Mouse (Mus musculus): ENCODE measurements around the gene Gm960.
"Not testable (repeated sequence)": the region's sequence is repeated elsewhere in the genome, so short reads cannot be mapped to it uniquely, and the experiment has no call there.

DNA sequence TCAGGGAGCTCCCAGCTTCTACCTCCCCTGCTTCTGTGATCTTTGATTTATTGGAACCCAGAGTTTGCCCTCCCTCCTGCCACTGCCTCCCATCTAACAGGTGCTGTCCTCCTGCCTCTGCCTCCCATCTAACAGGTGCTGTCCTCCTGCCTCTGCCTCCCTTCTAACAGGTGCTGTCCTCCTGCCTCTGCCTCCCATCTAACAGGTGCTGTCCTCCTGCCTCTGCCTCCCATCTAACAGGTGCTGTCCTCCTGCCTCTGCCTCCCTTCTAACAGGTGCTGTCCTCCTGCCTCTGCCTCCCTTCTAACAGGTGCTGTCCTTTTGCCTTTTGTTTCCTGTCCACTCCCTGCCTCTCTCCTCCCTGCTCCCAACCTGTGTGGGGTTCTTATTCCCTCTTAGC, 111.7 kb downstream of the Gm960 start:
- not testable (repeated sequence) for TF ChIP-seq CTCF (IDR thresholded peaks at IDR 0.05; ENCODE audit: extremely low read depth, insufficient read length, insufficient replicate concordance, low read depth, low read length); POLR2A (IDR thresholded peaks at IDR 0.05; ENCODE audit: low read depth, low read length)
